Mouse (Mus musculus) left cerebral cortex, postnatal 14 days (tissue): Measurements from ENCODE around the gene Zfp148. TPM values are rescaled to one million over a fixed set of nuclear protein-coding genes. Genes with fewer than 3 reads are reported as not detected.
"Not testable (repeated sequence)": the region's sequence is repeated elsewhere in the genome, so short reads cannot be mapped to it uniquely, and the experiment has no call there.

ENCODE experiments used
- DNase-seq, 2 experiments: peaks; one replicate each; pipeline ENCODE4 v3.0.0; 2021 to 2022; ENCODE audit warnings: low spot score in 2 of 2, mixed read lengths in 1 of 2
- intact Hi-C: fragments of 180-260 bp; cut with DNase I; formaldehyde crosslinking; loops from one replicate; pipeline ENCODE4 v1.15.1; 2025
- total RNA-seq, 2 experiments: library from RNA; stranded (reverse); gene quantifications; 2 replicates each; pipeline ENCODE4 v1.2.3; 2021

The Zfp148 gene
- total RNA-seq, 2 experiments from 2014 or later: 101 to 109 TPM

- no peak for DNase-seq
- intact Hi-C loops: no loop called here
These were observed 60.4 kb downstream of the Zfp148 start for GRCm38 (mm10) chr16:33441065-33441464.

GRCm38 (mm10) chr16:33446830-33447229 lies 66.2 kb downstream of the Zfp148 start:
- no peak for DNase-seq
- intact Hi-C loops: no loop called here

- DNase-seq: no peak
- intact Hi-C loops: loop anchor here (10.0 kb wide), 1 partner anchor 69 kb away; the partner anchor contains the start of gene Zfp148
These were observed 73.2 kb downstream of the Zfp148 start for GRCm38 (mm10) chr16:33453826-33454225.

GRCm38 (mm10) chr16:33454306-33454705 lies 73.7 kb downstream of the Zfp148 start:
- no peak for DNase-seq
- intact Hi-C loops: loop anchor here (10.0 kb wide), 1 partner anchor 70 kb away; the partner anchor contains the start of gene Zfp148

- DNase-seq: no peak
- intact Hi-C loops: loop anchor here (10.0 kb wide), 1 partner anchor 71 kb away; the partner anchor contains the start of gene Zfp148
These were observed 74.8 kb downstream of the Zfp148 start for GRCm38 (mm10) chr16:33455263-33455910.

- intact Hi-C loops: loop anchor here (10.0 kb wide), 1 partner anchor 74 kb away; the partner anchor contains the start of gene Zfp148
- DNase-seq: no peak
These were observed 78.5 kb downstream of the Zfp148 start for GRCm38 (mm10) chr16:33459101-33459500.

- no peak for DNase-seq
- intact Hi-C loops: no loop called here
These were observed 80.8 kb downstream of the Zfp148 start for GRCm38 (mm10) chr16:33461416-33461815.

GRCm38 (mm10) chr16:33464509-33465241 lies 84.0 kb downstream of the Zfp148 start:
- intact Hi-C loops: no loop called here
- DNase-seq: peak; percentile 25 to 60

- no peak for DNase-seq
- intact Hi-C loops: no loop called here
These were observed 84.6 kb downstream of the Zfp148 start for GRCm38 (mm10) chr16:33465242-33465614.

- intact Hi-C loops: no loop called here
- no peak for DNase-seq
These were observed 86.8 kb downstream of the Zfp148 start for GRCm38 (mm10) chr16:33467451-33467850.

- intact Hi-C loops: no loop called here
- no peak for DNase-seq
These were observed 89.3 kb downstream of the Zfp148 start for GRCm38 (mm10) chr16:33469973-33470372.

- DNase-seq: no peak
- intact Hi-C loops: no loop called here
These were observed 93.7 kb downstream of the Zfp148 start for GRCm38 (mm10) chr16:33474381-33474780.

- intact Hi-C loops: no loop called here
- DNase-seq: no peak
These were observed 99.3 kb downstream of the Zfp148 start for GRCm38 (mm10) chr16:33479926-33480325.

- intact Hi-C loops: no loop called here
- DNase-seq: no peak
These were observed 100.5 kb downstream of the Zfp148 start for GRCm38 (mm10) chr16:33481148-33481547.

GRCm38 (mm10) chr16:33482309-33482708 lies 101.7 kb downstream of the Zfp148 start:
- intact Hi-C loops: no loop called here

GRCm38 (mm10) chr16:33487709-33488108 lies 107.1 kb downstream of the Zfp148 start:
- no peak for DNase-seq
- intact Hi-C loops: no loop called here

More at GRCm38 (mm10) chr16:33482309-33482708, 101.7 kb downstream of the Zfp148 start:
- no peak for DNase-seq

GRCm38 (mm10) chr16:33494374-33494773 lies 113.7 kb downstream of the Zfp148 start:
- intact Hi-C loops: no loop called here
- DNase-seq: no peak

GRCm38 (mm10) chr16:33508082-33508481 lies 127.4 kb downstream of the Zfp148 start:
- no peak for DNase-seq
- intact Hi-C loops: no loop called here

- intact Hi-C loops, DNase-seq: not testable (repeated sequence)
These were observed 128.6 kb downstream of the Zfp148 start for GRCm38 (mm10) chr16:33509231-33509630.

GRCm38 (mm10) chr16:33510856-33511255 lies 130.2 kb downstream of the Zfp148 start:
- not testable (repeated sequence) for DNase-seq

GRCm38 (mm10) chr16:33512555-33512954 lies 131.9 kb downstream of the Zfp148 start:
- no peak for DNase-seq
- intact Hi-C loops: no loop called here

More at GRCm38 (mm10) chr16:33510856-33511255, 130.2 kb downstream of the Zfp148 start:
- intact Hi-C loops: not testable (repeated sequence)
